Mouse (Mus musculus): ENCODE results near the gene Zfp648.

Gene Zfp648

DNA sequence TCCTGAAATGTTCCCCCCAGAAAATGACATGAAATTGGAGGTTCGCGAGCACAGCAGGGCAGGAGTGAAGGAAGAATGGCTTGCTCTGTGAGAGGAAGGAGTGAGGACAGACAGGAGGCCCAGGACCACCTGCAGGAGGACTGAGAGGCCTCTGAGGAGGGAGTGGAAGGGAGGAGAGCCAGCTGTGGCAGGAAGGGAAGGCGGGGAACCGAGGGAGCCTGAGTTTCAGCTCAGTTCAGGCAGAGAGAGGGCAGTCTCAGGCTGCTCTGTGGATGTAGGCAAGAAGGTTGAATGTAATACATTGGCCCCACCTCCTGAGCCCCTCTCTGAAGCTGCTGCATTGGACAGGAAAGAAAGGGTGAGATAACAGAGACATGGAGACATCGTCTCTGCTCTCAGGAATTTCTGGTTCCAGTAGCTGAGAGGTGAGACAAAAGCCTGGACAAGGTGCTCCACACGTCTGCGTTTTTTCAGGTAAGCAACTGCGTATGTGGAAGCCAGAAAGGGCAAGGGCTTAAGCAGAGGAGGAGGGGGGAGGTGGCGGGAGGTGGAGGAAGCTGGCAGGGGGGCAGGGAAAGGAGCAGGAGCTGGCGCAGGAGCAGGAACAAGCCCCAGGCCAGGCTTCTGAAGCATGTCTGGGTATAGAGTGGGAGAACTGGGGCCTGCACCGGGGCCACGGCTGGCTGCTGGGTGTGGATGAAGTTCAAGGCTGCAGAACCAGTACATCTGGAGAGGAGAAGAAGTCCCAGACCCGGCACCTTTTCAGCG, at the start of gene Zfp648:
Gene Zfp648, plus strand, starts transcription at position 233 of the 768 bp plus-strand sequence.
- no peak for DNase-seq

DNA sequence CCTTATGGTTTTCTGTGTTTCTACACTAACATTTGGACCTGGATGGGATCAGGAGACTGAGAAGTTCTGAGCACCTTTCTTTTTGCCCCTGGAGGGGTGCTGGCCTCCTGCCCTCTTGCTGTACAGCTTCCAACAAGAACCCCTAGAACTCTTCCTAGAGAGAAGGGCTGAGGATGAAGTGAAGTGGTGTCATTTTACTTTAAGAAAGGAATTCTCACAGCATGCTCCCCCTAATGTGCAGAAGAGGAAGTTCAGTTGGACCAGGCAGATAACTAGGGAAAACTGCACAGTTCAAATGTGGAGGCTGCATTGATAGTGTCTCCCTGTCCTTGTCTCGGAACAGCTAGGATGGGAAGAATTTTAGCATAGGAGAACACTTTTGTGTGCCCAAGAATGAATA, 48.4 kb upstream of the Zfp648 start:
- DNase-seq = no peak

DNA sequence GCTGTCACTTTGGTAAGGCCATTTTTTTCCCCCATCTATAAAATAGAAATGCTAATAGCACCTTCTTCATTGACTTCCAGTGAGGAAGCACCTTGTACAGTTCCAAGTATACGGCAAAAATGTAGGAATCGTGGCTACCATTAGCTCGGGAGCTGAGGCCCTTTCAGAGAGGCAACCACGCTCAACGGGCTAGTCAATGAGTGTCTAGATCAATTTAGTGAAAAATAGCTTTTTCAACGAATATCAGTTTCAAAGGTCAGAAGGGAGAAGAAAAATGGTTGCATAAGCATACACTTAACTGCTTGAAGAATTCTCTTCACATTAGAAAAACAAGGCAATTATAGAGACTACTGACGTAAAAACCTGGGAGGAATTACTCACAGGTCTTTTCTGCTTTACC, 47.2 kb upstream of the Zfp648 start:
- DNase-seq = no peak

DNA sequence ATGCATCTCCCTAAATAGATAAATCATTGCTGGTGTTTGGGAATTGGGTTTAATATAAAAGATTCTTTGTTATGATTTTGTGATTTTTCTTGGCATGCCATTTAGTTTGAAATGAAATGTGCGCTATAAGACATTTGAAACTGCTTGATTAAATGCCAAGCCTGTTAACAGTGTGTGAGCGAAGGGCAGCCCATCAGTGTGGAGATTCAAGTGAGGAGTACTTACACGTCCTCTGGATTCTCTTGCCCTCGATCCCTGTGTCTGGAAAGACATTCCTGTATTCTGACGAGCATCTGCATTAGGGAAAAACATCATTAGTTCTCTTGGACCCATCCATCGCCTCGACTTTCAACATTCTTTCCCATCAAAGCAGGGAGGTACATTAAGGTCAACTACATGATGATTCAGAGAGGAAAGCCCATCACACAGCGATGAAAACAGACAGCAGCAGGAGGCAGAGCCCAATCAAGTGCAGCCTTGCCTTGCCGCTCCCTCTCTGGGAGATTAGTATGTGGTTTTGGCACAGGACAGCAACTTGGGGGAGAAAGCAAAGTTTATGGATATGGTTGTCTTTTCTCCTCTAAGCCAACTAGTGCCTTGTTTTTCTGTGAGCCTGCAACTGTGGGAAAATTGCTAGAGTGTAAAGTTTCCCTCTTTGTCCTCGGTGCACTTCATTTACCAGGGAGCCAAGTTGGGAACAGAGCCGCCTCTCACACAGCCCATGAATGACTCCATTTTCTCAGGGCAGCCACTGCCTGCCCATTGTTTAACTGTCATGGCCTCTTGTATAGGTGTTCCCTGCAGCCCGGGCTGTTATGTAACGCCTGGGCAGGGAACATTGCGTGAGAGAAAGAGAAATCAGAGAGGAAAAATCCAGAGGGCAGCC, 44.6 kb upstream of the Zfp648 start:
- DNase-seq = no peak

DNA sequence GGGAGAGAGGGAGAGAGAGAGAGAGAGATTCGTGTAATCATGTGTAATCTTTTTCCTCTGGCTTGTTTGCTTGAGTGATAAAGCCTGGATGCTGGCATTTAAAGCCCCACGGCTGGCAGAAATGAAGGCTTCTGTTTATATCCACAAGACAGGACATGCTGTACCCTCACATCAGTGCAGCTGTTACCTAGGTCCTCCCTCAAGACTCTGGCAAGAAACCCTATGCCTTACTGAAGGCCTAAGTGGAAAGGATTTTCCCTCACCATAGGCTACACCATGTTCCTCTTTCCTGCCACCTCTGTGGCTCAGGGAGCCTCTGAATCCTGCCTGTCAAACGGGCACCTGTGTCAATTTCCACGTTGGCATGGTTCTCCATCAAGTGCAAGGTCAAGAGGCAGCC, 43.9 kb upstream of the Zfp648 start:
- DNase-seq = no peak

DNA sequence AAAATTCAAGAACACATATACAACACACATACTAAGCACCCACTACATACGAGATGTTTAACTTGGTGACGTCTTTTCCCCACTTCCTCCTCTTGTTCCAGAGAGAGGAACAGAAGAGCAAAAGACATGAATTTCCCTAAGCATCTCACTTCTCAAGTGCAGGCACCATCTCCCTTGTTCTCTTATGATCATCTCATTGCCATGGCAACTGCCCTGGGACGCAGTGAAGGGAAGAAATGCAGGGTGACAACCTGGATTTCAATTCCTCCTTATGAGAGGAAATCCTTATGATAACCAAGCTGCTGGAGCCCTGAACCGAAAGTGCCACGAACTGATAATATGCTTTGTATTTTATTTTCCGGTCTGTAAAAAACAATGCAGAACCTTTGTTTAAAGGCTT, 33.3 kb upstream of the Zfp648 start:
- DNase-seq = no peak

DNA sequence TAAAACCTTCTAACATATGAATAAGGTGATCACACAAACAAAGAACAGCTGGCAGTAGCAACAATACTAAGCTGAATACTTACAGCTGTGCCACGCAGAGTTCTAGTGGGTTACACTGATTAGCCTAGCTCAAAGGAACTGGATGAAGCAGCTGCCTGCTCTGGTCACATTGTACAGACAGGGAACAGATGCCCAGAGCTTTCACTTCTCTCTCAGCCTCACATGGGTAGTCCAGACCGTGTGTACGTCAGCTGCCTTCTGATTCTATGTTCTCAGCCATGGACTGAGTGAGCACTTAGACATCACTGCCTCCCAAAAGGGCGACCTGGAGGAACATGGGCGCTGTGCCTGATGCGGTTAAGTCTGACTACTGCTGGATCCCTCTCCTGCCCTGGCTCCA, 25.7 kb upstream of the Zfp648 start:
- DNase-seq = no peak

DNA sequence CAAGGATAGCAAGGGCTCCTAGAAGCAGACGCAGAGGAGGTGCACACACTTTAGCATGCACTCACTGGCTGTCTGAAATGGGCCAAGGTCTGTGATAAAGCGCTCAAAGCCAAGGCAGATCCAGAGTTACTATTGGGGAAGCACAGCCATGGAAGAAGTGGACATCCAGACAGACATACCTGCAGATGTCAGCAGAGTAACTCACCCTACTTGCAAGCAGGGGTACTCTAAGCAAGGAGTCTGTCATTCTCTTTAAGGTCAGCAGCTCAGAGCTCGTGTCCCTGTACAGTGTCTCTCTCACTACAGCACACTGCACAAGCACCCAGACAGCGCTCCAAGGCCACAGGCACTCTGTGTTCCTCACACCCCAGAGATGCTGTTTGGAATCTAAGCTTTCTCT, 23.2 kb upstream of the Zfp648 start:
- DNase-seq = no peak

DNA sequence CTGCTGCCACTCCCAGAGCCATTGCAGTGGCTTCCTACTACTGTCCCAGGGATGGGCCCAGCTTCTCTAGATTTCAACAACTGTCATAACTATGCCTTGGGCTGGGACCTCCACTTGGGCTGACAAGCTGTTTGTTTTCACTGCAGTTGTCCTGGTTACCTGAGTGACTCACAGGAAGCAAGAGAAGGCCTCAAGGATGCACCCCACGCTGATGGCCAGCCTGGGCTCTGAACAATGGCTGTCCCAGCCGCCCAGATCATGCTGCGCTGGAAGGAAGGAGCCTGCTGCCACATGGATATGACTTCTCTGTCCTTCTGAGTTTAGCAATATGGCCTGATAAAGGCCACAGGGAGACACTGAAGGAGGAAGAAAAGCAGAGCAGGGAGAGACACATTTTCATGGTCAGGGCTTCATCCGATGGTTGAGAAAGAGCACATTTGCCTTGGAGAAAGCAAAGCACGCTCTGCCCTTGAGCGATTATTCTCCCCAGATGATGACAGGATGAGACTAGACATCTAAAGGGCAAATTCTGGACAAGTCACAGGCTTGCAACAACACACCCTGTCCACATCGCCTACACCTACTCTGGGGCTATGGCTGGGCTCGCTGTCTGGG, 22.3 kb upstream of the Zfp648 start:
- no peak for DNase-seq

DNA sequence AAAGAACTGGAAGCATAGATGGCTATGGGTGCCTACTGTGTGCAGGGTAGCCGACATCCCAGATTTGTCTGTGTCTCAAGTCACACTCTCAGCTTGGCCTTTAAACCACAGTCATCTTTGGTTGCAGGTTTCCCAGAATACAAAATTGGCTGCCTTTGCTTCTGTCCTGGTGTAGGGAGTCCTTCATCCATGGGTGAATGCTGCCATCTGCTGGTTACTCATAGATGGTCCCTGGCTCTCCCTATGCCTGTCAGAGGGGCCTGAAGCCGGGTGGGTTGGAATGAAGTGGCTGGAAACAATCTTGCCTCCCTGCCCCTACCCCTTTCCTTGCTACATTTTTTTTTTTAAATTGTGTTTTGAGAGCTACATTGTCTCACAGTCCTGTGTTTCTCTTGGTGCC, 20.0 kb upstream of the Zfp648 start:
- DNase-seq = peak; percentile 78

DNA sequence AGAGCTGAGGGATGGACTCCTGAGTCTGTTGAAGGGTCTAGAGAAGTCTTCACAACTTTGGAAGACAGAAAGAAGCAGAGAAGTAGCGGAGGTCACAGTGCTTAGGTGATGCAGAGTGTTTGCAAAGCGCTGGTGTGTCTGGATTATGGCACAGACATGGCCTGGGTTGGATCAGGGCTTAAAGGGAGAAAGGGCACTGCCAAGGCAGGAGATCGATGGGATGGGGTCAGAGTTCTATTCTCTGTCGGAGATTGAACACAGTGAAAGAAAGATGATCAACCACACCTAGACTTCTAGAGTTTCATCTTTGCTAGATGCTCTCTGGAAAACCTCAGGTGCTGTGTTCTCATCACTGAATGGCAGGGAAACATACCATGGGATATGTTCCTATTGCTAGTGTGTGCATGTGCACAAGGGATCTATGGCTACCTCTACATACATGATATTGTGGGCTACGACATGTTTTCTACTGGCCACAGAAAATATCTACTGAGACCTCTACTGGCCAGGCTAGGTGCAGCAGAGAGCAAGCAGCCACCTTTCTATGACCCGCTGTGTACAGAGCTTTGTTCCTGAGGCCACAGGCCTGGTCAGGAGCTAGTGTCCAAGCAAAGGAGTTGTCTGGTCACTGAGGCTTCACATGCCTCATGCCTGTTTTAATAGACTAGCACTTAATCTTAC, 18.5 kb upstream of the Zfp648 start:
- no peak for DNase-seq

DNA sequence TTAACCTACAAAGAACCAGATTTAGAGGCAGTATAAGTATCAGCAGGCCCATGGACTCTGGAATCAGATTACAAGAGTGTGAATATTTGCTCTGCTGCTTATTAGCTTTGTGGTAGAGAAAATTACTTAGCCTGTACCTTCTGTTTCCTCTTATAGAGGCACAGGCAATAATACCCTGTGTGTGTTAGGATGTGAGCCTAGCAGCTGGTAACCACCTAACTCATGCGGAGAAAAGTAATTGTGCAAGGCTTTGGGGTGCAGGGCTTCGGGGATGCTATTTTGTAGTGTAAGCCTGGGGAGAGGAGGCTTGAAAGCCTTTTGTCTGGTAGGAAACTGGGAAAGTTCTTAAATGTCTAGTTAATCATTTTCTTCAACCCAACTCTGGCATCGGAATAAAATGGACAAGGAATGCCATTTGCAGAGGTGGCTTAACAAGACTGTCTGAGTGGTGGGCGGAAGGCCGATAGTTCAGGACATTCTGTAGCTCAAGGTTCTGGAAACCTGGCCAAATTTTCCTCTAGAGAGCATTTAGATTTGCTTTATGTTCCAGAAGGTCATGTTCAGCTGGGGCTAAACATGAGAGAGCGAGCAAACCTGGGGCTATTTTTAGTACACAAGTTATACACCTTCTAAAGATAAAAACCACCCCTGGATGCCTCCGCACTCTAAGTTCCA, 17.8 kb upstream of the Zfp648 start:
- no peak for DNase-seq

DNA sequence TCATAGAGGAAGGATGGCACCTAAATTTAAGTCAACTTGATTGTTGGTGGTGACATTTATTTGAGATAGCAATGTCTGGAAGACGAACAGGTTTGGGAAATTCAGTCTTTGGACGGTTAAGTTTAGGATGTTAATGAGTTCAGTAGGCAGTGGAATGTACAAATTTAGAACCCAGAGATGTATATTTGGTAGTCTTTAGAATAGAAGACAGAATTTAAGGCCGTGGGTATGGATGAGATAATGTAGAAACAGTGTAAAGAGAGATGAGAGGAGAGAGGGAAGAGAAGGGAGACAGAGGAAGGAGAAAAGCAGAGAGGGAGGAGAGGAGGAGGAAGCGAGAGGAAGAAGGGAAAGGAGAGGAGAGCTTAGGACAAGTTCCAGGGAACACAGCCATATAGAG, 12.8 kb upstream of the Zfp648 start:
- no peak for DNase-seq

DNA sequence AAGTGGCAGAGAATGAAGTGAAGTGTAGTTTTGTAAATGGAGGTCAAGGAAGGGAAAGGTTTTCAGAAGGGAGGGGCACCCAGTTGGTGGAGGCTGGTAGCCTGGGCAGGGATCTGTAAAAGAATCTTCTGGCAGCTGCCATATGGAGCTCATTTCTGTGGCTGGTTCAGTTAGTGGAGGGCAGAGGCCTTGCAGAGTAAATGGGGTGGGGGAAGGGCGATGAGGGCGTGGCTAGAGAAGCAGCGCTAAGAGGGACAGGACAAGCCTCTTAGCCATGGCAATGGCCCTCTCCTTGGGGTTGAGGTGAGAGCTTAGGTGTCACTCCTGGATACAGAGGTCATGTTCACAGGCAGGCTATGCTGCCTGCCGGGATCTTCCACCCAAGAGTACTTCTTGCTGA, 12.4 kb upstream of the Zfp648 start:
- DNase-seq = peak; percentile 31

DNA sequence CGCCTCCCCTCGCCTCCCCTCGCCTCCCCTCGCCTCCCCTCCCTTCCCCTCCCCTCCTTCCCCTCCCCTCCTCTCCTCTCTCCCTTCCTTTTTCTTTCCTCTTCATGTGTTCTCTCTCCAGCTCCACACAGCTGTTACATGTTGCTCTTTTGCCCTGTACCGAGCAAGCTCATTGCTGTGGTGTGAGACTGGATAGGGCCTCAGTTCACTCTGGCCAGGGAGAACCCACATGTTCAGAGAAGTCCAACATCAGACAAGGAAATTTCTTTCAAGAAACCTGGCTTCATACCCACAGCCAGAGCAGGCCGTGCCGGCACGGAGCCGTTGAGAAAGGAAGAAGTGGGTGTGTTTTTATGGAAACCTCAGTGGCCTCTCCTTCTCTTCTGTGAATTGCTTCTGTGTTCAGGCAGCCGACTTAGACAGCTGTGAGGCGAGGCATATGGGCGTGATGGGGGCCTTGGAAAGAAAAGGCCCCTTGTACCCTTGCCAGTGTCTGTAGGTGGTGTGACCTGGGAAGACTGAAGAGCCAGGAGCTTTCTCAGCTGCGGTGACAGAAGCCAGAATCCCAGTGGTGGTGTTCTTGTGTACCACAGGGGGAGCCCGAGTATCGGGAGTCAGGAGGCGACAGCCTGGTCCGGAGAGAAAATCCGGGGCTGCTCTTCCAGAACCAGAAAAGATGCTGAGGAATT, 11.0 kb upstream of the Zfp648 start:
- peak; percentile 67 for DNase-seq

DNA sequence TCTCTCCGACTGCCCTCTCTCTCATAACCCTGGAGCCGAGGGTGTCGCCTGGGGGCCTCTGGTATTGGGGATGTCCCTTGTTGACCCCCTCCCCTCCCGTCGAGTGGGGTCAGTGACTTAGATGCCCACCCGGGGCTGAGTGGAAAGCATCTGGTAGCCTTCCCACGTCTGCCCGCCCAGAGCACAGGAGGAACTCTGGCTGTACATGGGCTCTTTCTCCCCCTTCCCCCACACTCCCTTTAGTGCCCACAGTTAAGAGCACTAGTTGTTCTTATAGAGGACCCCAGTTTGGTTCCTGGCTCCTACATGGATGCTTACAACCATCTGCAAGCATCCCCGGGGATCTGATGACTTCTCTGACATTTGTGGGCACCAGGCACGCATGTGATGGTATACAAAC, 2.1 kb upstream of the Zfp648 start:
- no peak for DNase-seq

DNA sequence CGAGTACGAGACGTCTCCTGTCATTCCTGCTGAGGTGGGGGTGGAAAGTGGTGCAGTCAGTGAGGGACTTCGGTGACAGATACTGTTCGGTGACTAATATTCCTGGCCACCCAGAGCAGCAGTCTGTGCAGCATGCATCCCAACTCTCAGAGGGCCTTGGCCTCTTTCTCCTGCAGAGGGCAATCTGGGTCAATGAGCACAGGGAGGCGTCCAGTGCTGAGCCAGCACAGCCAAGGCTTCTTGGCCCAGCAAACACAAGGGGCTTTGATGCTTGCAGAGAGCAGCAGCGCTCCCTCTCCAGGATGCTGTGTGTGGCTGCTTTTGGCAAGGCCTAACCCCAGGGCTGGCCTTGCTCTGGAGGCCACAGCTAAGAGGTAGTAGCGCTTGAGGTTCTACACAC, 1.6 kb downstream of the Zfp648 start:
- DNase-seq = no peak

DNA sequence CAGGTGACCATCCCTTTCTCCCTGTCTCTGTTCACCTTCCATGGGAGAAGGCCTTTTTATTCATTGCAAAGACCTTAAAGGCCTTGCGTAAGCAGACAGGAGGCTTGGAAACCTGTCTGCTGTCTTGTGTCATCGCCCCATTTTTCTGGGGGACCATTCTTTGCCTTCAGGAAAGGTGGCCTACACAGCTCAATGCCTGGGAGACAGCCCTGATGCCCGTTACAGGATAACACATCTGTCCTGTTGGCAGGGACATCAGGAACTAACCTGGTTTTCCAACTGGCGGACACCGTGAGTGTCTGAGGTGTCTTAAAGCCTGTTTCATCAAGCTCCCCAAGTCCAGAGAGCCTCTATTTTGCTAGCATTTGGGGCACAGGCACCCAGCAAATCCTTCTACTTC, 2.4 kb downstream of the Zfp648 start:
- DNase-seq = no peak

DNA sequence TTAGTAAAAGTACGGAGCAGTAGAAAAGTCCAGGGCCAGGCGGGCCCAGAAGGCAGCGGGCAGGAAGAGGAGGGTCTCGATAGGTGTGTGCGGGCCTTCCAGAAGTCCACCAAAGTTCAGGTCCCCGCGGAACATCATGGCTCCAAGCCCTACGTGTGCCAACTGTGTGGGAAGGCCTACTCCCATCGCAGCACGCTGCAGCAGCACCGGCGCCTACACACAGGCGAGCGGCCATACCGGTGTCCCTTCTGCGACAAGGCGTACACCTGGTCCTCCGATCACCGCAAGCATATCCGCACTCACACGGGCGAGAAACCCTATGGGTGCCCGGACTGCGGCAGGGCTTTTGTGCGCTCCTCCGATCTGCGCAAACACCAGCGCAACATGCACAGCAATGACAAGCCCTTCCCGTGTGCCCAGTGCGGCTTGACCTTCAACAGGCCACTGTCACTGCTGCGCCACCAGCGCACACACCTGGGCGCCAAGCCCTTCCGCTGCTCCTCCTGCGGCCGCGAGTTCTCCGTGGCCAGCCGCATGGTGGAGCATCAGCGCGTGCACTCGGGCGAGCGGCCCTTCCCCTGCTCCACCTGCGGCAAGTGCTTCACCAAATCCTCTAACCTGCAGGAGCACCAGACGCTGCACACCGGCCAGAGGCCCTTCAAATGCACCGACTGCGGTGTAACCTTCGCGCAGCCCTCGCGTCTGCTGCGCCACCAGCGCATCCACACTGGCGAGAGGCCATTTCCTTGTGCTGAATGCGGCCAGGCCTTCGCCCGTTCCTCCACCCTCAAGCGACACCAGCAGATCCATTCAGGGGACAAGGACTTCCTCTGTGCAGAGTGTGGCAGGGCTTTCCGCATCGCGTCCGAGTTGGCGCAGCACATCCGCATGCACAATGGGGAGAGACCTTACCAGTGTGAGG, 3.9 kb downstream of the Zfp648 start:
- DNase-seq = peak; percentile 31

DNA sequence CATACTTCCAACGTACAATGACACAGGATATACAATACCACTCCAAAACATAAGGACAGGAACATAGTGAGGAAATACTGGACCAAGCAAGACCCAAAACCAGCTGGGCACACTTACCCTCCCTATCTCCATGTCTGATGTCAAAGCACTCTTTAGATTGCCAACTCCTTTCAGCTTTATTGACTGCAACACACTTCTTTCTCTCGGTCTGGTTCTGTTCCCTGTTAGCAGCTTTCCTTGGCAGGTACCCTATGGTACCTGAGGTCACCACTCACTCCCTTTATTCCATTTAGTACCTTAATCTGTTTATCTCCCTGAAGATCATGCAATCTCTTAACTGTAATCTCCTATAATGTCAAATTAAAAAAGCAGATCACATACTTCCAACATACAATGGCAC, 19.0 kb downstream of the Zfp648 start:
- no peak for DNase-seq

DNA sequence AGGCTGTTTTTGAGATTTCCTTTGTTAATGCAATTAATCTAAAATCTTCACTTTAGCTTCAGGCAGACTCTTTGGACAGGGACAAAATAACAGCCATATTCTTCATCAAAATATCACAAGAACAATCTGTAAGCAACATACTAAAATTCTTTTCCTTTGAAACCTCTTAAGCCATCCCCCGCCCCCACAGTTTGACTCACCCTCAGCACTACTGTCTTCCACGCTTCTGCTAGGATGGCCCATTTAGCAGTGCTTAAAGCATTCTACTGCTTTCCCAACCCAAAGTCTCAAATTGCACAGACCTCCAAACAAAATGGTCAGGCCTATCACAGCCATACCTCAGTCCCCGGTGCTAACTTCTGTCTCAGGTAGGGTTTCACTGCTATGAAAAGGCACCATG, 19.6 kb downstream of the Zfp648 start:
- DNase-seq = no peak

Data from right cerebral cortex, postnatal 14 days (tissue).